9 mouse cellular contexts compared by ENCODE assay signal in genomic region chr13:4935940-4936339, GRCm38 (mm10).
"Had no signal": no experiment of that assay in that cellular context is flagged by ENCODE, and none has a peak within 500 bp of the region (broad histone marks: within the 10 kb centered on the region; RNA-seq: fewer than 3 reads in every experiment).

No protein-coding gene starts in this region.

- ATAC-seq: midbrain, embryonic 13.5 days had no signal

- DNase-seq: kidney, adult 18-20 months; kidney, postnatal 10 days; kidney, postnatal 4 days; left cerebral cortex, postnatal 4 days; lung, embryonic 14.5 days; lung, postnatal 10 days; thymus, adult 2 months; thymus, postnatal 25 days had no signal
